Mouse (Mus musculus) lung, postnatal 10 days (tissue): ENCODE measurements around the gene Rpusd3.

ENCODE experiments used
- DNase-seq: peaks from one replicate; pipeline ENCODE4 v3.0.0; 2021

Rpusd3 gene

DNA sequence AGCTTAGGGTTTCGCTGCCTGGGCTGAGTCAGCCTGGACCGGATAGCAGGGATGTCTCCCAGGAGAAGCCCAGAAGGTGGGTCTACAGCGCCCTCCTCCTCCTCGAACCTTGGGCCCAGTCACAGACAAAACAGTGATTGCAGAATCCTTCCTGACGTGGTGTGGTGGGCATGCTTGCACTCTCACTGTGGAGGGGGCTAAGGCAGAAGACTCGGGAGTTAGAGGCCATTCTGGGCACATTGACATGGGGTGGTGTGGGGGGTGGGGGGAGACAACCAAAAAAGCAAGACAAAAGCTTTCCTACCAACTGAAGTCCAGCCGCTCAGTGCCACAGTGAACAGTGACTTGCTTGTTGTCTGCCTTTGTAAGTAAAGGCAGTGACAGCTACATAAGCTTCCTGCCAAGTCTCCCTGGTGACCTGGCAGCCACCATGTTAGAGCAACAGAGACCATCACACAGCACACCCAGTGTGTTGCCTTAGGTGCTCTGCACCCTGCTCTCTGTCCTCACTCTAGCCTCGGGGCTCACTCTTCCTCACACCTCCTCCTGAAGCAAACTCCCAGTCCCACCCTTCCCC lies 34.7 kb downstream of the Rpusd3 start:
- no peak for DNase-seq

DNA sequence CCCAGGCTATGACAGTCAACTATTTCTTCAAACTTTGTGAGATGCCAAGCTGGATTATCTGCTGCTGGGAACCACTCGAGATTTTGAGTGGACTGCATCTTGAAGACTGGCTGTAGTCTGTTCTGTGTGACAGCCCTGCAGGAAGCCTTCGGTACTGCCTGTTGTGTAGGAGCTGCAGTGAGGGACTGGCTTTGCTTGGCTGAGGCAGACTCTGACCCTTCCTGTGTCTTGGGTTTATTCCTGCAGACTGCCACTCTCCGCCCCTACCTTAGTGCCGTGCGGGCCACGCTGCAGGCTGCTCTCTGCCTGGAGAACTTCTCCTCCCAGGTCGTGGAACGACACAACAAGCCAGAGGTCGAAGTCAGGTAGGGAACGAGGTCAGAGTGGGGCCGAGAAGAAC lies 38.7 kb downstream of the Rpusd3 start:
- DNase-seq, result no peak

DNA sequence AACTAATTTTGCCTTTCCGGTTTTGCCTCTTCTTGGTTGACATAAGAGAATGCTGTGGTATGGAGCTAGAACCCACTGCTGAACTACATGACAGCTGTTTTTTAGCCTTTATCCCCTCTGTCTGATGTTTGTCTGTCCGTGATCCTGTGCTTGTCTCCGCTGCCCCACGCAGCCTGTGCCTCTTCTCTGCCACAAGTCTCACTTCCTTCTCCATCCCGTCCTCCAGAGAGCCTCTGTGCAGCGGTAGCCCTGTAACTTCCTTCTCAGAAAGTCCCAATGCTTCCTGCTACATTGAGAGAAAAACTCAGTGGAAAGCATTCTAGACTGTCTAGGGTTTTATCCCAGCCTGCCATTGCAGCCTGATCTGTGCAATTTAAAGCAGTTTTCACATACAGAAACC lies 39.9 kb downstream of the Rpusd3 start:
- no peak for DNase-seq

DNA sequence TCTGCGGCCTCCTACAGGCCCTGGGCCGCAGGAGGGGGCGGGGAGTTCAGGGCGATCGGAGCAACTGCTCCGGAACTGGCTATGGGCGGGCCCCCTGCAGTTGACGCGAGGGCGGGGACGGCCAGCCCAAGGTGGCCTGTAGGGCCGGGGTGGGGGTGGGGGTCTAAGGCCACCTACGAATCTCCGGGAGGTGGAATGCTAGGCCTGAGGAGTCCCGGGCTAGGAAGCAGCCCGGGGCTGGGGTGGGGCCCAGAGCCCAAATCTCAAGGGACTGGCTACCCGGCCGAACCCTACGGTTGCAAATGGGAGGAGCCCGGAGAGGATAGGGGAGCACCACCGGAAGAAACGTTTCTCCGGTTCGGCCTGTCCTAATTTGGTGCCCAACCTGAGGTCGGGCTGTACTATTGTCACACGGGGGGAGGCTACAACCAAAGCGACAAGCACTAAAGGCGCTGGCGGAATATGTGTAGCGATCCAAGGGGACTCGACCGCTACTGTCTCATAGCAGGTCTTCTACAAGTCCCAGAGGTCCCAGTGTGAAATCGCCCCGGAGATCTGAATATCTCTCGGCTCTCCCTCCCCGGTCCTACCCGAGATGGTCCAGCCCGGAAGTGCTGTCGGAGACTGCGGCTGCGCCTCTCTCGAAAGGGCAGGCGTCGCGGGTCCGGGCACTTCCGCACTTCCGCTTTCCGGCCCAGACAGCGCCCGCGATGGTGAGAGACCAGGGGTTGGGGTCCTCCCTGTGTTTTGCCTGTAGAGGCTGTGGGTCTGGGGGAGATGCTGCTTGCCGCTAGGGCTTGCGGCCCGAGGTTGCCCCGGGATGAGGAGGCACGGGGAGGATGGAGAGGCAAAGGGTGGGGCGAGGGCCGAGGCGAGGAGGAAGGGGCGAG lies 41.4 kb downstream of the Rpusd3 start, which contains the start of the genes Tada3 and Arpc4:
Gene Tada3, minus strand, starts transcription at position 388 of the 890 bp plus-strand sequence.
Gene Arpc4, plus strand, starts transcription at position 620 of the 890 bp plus-strand sequence.
- peak; percentile 95 for DNase-seq

DNA sequence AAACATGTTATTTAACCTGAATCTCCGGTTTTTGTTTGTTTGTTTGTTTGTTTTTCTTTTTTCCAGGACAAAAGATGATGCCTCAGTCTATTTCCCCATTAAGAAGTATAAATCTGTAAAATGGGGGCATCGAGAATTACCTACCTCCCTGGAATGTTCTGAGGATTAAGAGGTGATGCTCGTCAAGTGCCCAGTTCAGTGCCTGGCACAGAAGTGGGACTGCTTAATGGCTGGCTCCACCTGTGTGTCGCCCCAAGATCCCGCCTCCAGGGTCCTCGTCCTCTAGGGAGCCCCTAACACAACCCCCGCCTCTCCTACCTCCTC lies 42.0 kb downstream of the Rpusd3 start:
- no peak for DNase-seq

DNA sequence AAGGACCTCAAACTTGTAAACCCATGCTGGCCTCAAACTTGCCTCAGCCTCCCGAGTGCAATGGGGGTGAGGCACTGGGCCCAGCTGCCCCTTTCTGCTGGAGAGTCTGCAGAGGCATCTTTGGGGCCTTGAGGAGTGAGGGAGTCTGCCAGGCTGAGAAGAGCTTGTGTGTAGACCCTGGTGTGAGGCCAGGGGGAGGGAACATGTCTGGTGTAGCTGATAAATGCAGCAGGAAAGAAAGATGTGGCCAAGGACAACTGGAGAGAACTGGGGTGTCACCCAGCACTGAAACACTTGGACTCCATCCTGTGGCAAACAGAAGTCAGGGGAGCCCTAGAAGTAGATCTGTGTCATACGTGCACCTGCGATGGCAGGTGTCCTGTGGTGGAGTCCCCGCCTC lies 45.6 kb downstream of the Rpusd3 start:
- no peak for DNase-seq

DNA sequence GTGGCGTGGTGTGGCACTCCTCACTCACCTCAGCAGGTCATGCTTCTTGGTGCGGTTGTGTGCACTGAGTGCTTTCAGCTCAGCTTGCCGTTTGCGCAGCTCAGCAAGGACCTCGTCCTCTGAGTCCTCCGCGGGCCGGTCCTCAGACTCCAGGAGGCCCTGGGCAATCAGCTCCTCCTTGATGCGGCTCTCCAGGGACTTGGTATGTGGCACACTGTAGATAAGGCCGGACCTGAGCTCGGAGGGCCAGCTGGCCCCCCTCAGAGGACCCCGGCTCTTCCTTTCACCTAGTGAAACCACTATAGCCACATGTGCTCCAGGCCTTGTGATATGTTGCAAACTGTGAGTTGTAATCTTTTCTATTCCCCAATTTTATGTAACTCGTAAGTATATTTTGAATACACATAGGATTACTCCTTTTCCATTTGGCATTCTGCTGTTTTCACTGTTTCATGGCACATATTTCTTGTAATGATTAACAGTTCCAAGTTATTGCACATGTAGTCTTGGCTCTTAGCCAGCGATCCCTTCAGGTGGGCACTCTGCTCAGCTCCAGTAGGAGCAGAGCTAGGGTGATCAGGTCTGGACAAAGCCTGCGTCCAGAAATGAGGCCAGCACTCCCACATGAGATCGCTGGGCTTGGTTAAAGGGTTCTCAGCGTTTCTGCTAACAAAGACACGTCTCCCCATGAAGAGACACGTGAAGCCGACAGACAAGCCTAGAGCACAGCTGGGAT lies 48.8 kb downstream of the Rpusd3 start:
- no peak for DNase-seq

DNA sequence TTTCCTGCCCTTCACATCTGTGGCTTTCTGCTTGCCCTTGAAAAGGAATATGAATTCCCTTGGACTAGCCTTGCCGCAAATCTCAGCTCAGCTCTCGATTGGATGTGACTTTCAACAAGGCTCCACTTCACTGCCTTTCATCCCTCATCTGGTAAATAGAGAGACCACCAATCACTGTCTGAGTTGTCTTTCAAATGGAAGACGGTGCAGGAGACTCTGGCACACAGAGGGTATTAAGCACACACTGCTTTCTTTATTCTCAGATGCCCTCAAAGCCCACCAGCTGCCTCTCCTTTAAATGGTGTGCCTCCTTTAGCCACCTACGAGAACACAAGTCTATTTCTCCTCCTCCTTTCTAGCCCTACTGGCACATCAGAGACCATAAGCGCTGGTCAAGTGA lies 50.6 kb downstream of the Rpusd3 start:
- DNase-seq, result no peak

DNA sequence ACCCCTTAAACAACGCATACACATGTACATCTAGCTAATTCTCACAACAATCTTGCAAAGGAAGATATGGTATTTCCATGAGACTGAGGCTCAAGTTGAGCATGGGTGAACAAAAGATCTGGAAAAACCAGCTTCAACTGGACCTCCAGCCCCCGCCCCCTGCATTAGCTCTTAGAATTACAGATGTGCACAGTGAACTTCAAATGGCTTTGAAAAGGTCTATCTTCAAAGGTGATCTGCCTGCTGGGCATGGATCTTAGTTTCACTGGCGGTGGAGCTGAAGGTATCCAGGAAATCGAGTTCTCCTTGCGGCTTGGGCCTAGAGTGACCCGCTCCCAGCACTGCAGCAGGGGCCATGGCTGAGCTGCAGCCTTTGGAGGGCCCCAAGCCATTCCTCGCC lies 51.0 kb downstream of the Rpusd3 start:
- DNase-seq, result no peak

DNA sequence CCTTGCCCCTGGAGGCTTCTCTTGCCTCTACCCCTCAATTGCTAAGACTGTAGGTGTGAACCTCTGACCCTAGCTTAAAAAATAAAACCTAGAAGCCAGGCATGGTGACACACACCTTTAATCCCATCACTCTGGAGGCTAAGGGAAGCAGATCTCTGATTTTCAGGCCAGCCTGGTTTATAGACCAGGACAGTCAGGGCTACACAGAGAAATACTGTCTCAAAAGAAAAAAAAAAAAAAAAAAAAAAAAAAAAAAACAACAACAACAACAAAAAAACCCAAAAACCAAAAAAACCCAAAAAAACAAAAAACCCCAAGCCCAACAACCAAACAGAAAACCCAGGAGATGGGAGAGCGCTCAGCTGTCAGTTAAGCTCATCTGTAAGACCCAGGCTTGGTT lies 51.6 kb downstream of the Rpusd3 start:
- DNase-seq, result no peak

DNA sequence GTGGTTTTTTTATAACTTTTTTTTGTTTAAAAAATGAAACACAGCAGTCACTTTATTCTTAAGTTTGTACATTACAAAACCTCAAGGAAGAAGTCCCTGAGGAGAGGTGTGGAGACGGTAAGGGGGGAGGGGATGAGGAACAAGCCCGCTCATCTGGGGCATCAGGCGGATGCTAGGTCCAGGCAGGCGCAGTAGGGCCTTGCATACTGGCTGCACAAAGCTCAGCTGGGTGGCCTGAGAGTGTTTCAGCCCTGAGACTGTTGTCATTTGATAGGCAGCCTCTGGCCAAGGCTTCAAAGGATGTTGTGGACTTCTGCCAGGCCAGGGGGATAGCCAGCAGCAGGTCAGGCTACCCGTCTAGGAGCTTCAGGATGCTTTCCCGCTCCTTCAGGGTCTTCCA lies 52.5 kb downstream of the Rpusd3 start:
- no peak for DNase-seq
